Mouse (Mus musculus): ENCODE measurements around the gene Chkb.

GRCm38 (mm10) chr15:89474596-89475292 lies 45.0 kb upstream of the Chkb start:
- no peak for TF ChIP-seq FLI1 (IDR thresholded peaks at IDR 0.05; ENCODE audit: low read length)
- no peak for TF ChIP-seq GATA1 (IDR thresholded peaks at IDR 0.05; ENCODE audit: borderline replicate concordance, low read length)
